Mouse (Mus musculus) thymus, adult 2 months (tissue): ENCODE results near the gene Cd79b.

ENCODE experiments used
- CTCF ChIP-seq: fragments of 200-500 bp; IDR thresholded peaks from 2 replicates; pipeline ENCODE4 v1.5.1; 2012; ENCODE audit warnings: mild to moderate bottlenecking, control low read depth, low read length, moderate library complexity, borderline replicate concordance; ENCODE audit not compliant: control insufficient read depth, poor library complexity, insufficient read depth; ENCODE audit errors: extremely low read depth
- POLR2A ChIP-seq: fragments of 200-500 bp; IDR thresholded peaks from 2 replicates; pipeline ENCODE4 v1.6.1; 2012; ENCODE audit warnings: mild to moderate bottlenecking, low read length, control low read depth, moderate library complexity; ENCODE audit not compliant: control insufficient read depth, poor library complexity, insufficient read depth; ENCODE audit errors: extremely low read depth

DNA sequence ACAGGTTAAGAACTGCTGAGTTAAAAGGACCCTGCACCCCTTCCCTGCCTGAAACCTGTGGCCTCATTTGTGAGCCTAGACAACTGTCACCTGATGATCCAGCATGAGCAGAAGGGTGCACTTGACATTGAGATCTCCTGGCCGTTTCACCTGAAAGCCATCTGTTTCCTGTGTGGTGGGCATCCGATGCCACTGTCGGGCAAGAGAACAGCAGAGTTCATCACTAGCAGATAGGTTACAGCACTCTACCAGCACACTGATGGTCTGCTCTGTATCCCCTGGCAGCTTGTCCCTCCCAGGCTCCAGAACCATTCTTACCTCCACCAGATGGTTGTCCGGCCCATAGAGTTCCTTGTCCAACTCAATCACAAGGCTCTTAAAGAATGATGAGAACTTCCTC lies 49.0 kb downstream of the Cd79b start:
- no peak for TF ChIP-seq CTCF
- TF ChIP-seq POLR2A: no peak
